Mouse (Mus musculus): ENCODE measurements around the gene Jsrp1. TPM values are rescaled to one million over a fixed set of nuclear protein-coding genes. Genes with fewer than 3 reads are reported as not detected.
"Not testable (repeated sequence)": the region's sequence is repeated elsewhere in the genome, so short reads cannot be mapped to it uniquely, and the experiment has no call there.

Jsrp1 gene
- polyA plus RNA-seq, 1 experiment from 2014 or later: 0.65 TPM

GRCm38 (mm10) chr10:80817164-80817563 is 3.9 kb upstream of the Jsrp1 start:
- WGBS: 79% methylated on average over 2 of the region's 2 CpGs
- H3K27ac ChIP-seq: no peak overlapping the region
- peaks cover 6% of the 10 kb centered on the region; the same call in 1 of the 2 replicates for H3K4me1 ChIP-seq (replicated peaks)
- no peak for DNase-seq (ENCODE audit: low spot score)
- H3K4me3 ChIP-seq: no peak overlapping the region
- no peaks in the 10 kb centered on the region for H3K9me3 ChIP-seq
- no peaks in the 10 kb centered on the region for H3K36me3 ChIP-seq
- H3K27me3 ChIP-seq (ENCODE audit: insufficient read depth, poor library complexity, severe bottlenecking): peaks cover 4% of the 10 kb centered on the region; the same call in 1 of the 2 replicates

DNA sequence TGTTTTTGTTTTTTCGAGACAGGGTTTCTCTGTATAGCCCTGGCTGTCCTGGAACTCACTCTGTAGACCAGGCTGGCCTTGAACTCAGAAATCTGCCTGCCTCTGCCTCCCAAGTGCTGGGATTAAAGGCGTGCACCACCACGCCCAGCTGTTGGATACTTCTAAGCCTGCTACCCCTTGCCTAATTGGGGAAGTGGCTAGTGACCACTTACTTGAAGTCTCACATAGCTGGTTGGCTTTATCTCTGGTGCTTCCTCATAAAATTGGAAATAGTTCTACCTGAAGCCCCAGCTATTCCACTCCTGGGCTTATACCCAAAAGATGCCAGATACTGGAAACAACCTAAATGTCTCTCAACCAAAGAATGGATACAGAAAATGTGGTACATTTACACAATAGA is 3.0 kb upstream of the Jsrp1 start:
- H3K4me3 ChIP-seq; H3K9me3 ChIP-seq; H3K4me1 ChIP-seq (replicated peaks); DNase-seq (ENCODE audit: low spot score); H3K27ac ChIP-seq; H3K36me3 ChIP-seq: not testable (repeated sequence)
- 90% methylated on average over 3 of the region's 3 CpGs for WGBS
- peaks cover 12% of the 10 kb centered on the region; the same call in 1 of the 2 replicates for H3K27me3 ChIP-seq (ENCODE audit: insufficient read depth, poor library complexity, severe bottlenecking)

DNA sequence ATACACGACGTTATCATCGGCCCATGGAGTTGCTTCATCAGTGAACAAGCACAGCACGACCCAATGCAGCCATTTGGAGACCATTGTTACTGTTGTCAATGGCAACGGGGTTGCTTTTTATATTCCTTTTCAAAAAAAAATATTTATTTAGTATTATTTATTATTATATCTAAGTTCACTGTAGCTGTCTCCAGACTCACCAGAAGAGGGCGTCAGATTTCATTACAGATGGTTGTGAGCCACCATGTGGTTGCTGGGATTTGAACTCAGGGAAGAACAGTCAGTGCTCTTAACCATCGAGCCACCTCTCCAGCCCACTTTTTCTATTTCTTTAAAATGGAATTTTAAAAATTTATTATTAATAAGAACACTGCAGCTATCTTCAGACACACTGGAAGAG is 1.5 kb upstream of the Jsrp1 start:
- Histone ChIP-seq H3K9me3 (no peaks in the 10 kb centered on the region), H3K27ac (no peak overlapping the region), H3K4me3 (no peak overlapping the region), H3K4me1 (replicated peaks) (peaks cover 14% of the 10 kb centered on the region), H3K36me3 (no peaks in the 10 kb centered on the region), H3K27me3 (ENCODE audit: insufficient read depth, poor library complexity, severe bottlenecking) (peaks cover 26% of the 10 kb centered on the region)
- 71% methylated on average over 7 of the region's 7 CpGs for WGBS
- DNase-seq (ENCODE audit: low spot score): no peak

GRCm38 (mm10) chr10:80812391-80813041 is 782 bp downstream of the Jsrp1 start:
- no peak overlapping the region for H3K4me3 ChIP-seq
- no peak for DNase-seq (ENCODE audit: low spot score)
- H3K4me1 ChIP-seq (replicated peaks): peaks cover 34% of the 10 kb centered on the region
- H3K9me3 ChIP-seq: no peaks in the 10 kb centered on the region
- no peak overlapping the region for H3K27ac ChIP-seq
- no peaks in the 10 kb centered on the region for H3K36me3 ChIP-seq
- peaks cover 49% of the 10 kb centered on the region for H3K27me3 ChIP-seq (ENCODE audit: insufficient read depth, poor library complexity, severe bottlenecking)
- 63% methylated on average over 5 of the region's 5 CpGs for WGBS

GRCm38 (mm10) chr10:80810084-80810483 is 3.2 kb downstream of the Jsrp1 start:
- peaks cover 54% of the 10 kb centered on the region for H3K4me1 ChIP-seq (replicated peaks)
- H3K27ac ChIP-seq: peak overlapping the region; percentile 36; the same call in 1 of the 2 replicates
- WGBS: 3% methylated on average over 20 of the region's 20 CpGs
- H3K4me3 ChIP-seq: peak overlapping the region; percentile 16
- H3K9me3 ChIP-seq: no peaks in the 10 kb centered on the region
- DNase-seq (ENCODE audit: low spot score): no peak
- H3K27me3 ChIP-seq (ENCODE audit: insufficient read depth, poor library complexity, severe bottlenecking): peaks cover 72% of the 10 kb centered on the region
- H3K36me3 ChIP-seq: peaks cover 11% of the 10 kb centered on the region

GRCm38 (mm10) chr10:80808985-80809632 is 4.2 kb downstream of the Jsrp1 start:
- H3K27ac ChIP-seq: peak overlapping the region; percentile 76
- H3K9me3 ChIP-seq: no peaks in the 10 kb centered on the region
- peak overlapping the region; percentile 66 for H3K4me3 ChIP-seq
- peaks cover 21% of the 10 kb centered on the region for H3K36me3 ChIP-seq
- peaks cover 73% of the 10 kb centered on the region for H3K27me3 ChIP-seq (ENCODE audit: insufficient read depth, poor library complexity, severe bottlenecking)
- H3K4me1 ChIP-seq (replicated peaks): peaks cover 54% of the 10 kb centered on the region
- 8% methylated on average over 18 of the region's 18 CpGs for WGBS
- DNase-seq (ENCODE audit: low spot score): no peak

- H3K27me3 ChIP-seq (ENCODE audit: insufficient read depth, poor library complexity, severe bottlenecking): peaks cover 70% of the 10 kb centered on the region
- 16% methylated on average over 40 of the region's 40 CpGs for WGBS
- peak overlapping the region; percentile 76 for H3K27ac ChIP-seq
- H3K36me3 ChIP-seq: peaks cover 29% of the 10 kb centered on the region
- H3K9me3 ChIP-seq: no peaks in the 10 kb centered on the region
- DNase-seq (ENCODE audit: low spot score): peak; percentile 56
- peak overlapping the region; percentile 66 for H3K4me3 ChIP-seq
- peaks cover 54% of the 10 kb centered on the region for H3K4me1 ChIP-seq (replicated peaks)
Observed at GRCm38 (mm10) chr10:80808099-80808984, 5.0 kb downstream of the Jsrp1 start.

DNA sequence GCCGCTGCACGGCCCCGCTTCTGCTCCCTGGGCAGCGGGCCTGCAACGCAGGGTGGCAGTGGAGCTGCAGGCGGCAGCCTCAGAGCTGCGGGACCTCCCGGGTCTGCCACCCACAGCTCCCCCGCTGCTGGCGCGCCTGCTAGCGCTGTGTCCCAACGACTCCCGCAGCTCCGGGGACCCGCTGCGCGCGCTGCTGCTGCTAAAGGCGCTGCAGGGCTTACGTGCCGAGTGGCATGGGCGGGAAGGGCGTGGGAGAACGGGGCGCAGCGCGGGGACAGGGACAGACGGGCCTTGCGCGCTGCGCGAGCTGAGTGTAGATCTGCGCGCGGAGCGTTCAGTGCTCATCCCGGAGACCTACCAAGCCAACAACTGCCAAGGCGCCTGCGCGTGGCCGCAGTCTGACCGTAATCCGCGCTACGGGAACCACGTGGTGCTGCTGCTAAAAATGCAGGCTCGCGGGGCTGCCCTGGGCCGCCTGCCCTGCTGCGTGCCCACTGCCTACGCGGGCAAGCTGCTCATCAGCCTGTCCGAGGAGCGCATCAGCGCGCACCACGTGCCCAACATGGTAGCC is 6.2 kb downstream of the Jsrp1 start:
- Histone ChIP-seq H3K4me1 (replicated peaks) (peaks cover 48% of the 10 kb centered on the region), H3K9me3 (no peaks in the 10 kb centered on the region), H3K36me3 (peaks cover 41% of the 10 kb centered on the region), H3K4me3 (peak overlapping the region; percentile 66), H3K27me3 (ENCODE audit: insufficient read depth, poor library complexity, severe bottlenecking) (peaks cover 68% of the 10 kb centered on the region), H3K27ac (peak overlapping the region; percentile 88)
- peak; percentile 83 for DNase-seq (ENCODE audit: low spot score)
- under 1% methylated on average over 58 of the region's 58 CpGs for WGBS

DNA sequence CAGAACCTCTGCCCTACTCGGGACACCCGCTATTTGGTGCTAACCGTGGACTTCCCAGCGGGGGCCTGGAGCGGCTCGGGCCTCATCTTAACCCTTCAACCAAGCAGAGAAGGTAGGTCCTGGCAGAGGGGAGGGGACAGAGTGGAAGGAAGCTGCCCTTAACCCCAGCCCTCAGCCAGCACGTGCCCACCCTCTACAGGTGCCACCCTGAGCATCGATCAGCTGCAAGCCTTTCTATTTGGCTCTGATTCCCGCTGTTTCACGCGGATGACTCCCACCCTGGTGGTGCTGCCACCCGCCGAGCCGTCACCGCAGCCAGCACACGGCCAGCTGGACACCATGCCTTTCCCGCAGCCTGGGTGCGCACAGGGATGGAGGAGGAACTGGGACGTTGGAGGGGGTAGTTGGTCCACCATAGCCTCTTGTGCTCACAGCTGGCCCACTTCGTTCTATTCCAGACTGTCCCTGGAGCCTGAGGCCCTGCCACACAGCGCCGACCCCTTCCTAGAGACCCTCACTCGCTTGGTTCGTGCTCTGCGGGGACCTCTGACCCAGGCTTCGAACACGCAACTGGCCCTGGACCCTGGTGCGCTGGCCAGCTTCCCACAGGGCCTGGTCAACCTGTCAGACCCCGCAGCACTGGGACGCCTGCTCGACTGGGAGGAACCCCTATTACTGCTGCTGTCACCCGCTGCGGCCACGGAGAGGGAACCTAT is 6.8 kb downstream of the Jsrp1 start:
- H3K4me1 ChIP-seq (replicated peaks): peaks cover 47% of the 10 kb centered on the region
- WGBS: 33% methylated on average over 34 of the region's 34 CpGs
- peak overlapping the region; percentile 88 for H3K27ac ChIP-seq

GRCm38 (mm10) chr10:80805925-80806324 is 7.4 kb downstream of the Jsrp1 start:
- H3K27ac ChIP-seq: no peak overlapping the region
- peaks cover 58% of the 10 kb centered on the region for H3K27me3 ChIP-seq (ENCODE audit: insufficient read depth, poor library complexity, severe bottlenecking)
- DNase-seq (ENCODE audit: low spot score): peak; percentile 82
- peaks cover 53% of the 10 kb centered on the region for H3K36me3 ChIP-seq
- peak overlapping the region; percentile 66; the same call in 1 of the 2 replicates for H3K4me3 ChIP-seq
- WGBS: 21% methylated on average over 3 of the region's 3 CpGs
- H3K4me1 ChIP-seq (replicated peaks): peaks cover 48% of the 10 kb centered on the region
- no peaks in the 10 kb centered on the region for H3K9me3 ChIP-seq

More for the DNA sequence above, 6.8 kb downstream of the Jsrp1 start:
- H3K9me3 ChIP-seq: no peaks in the 10 kb centered on the region
- peaks cover 63% of the 10 kb centered on the region for H3K27me3 ChIP-seq (ENCODE audit: insufficient read depth, poor library complexity, severe bottlenecking)
- peaks cover 47% of the 10 kb centered on the region for H3K36me3 ChIP-seq
- no peak for DNase-seq (ENCODE audit: low spot score)
- H3K4me3 ChIP-seq: peak overlapping the region; percentile 66

DNA sequence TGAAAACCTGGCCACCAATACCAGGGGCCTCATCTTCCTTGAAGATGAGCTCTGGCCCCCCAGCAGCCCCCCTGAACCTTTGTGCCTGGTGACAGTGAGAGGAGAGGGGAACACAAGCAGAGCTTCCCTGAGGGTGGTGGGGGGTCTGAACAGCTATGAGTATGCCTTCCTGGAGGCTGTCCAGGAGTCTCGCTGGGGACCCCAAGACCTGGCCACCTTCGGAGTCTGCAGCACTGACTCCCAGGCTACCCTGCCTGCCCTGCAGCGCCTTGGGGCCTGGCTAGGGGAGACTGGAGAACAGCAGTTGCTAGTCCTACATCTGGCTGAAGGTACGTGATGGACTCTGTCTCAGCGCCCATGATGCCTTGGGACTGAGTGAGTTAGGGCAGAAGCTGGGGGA is 8.0 kb downstream of the Jsrp1 start:
- H3K4me1 ChIP-seq (replicated peaks): peaks cover 52% of the 10 kb centered on the region
- H3K36me3 ChIP-seq: peaks cover 59% of the 10 kb centered on the region

DNA sequence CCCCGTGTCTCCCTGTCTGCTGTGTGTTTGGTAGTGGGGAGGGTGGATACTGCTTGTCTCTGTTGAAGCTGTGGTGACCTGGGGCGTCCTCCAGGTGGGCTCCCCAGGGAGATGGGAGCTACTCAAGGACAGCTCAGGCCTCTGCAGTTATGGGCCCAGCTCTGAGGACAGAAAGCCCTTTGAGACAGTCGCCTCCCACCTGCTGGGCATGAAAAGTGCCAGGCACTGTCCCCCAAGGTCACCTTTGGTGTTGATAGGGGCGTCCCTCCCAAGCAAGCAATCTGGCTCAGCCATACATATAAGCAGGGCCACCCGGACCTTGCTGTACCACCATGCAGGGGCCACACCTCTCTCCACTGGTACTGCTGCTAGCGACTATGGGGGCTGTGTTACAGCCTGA is 8.4 kb downstream of the Jsrp1 start, which contains the start of gene Amh:
Gene Amh, plus strand, starts transcription at position 328 of the 400 bp plus-strand sequence.
- WGBS: 69% methylated on average over 6 of the region's 6 CpGs
- peaks cover 52% of the 10 kb centered on the region for H3K4me1 ChIP-seq (replicated peaks)
- DNase-seq (ENCODE audit: low spot score): no peak
- H3K27ac ChIP-seq: no peak within 1 kb of the TSS
- peaks cover 63% of the 10 kb centered on the region for H3K36me3 ChIP-seq
- no peaks in the 10 kb centered on the region for H3K9me3 ChIP-seq
- H3K27me3 ChIP-seq (ENCODE audit: insufficient read depth, poor library complexity, severe bottlenecking): peaks cover 48% of the 10 kb centered on the region
- peak within 1 kb of the TSS; percentile 66; the same call in 1 of the 2 replicates for H3K4me3 ChIP-seq

More for the DNA sequence above, 8.0 kb downstream of the Jsrp1 start:
- H3K27ac ChIP-seq: no peak overlapping the region
- no peak for DNase-seq (ENCODE audit: low spot score)
- peaks cover 52% of the 10 kb centered on the region for H3K27me3 ChIP-seq (ENCODE audit: insufficient read depth, poor library complexity, severe bottlenecking)
- no peaks in the 10 kb centered on the region for H3K9me3 ChIP-seq
- 86% methylated on average over 5 of the region's 5 CpGs for WGBS
- peak overlapping the region; percentile 66; the same call in 1 of the 2 replicates for H3K4me3 ChIP-seq
